Mouse (Mus musculus) G1E (cell line): ENCODE results near the gene Tesk1.

ENCODE experiments used
- CTCF ChIP-seq: IDR thresholded peaks from 2 replicates; pipeline ENCODE4 v1.5.1; 2012; ENCODE audit warnings: low read depth, low read length, inconsistent platforms, mixed read lengths
- GATA2 ChIP-seq: IDR thresholded peaks from 2 replicates; pipeline ENCODE4 v1.6.1; 2012; ENCODE audit warnings: low read depth, low read length, inconsistent platforms, borderline replicate concordance

GRCm38 (mm10) chr4:43404697-43405096 lies 37.0 kb upstream of the Tesk1 start:
- TF ChIP-seq CTCF (no peak), GATA2 (no peak)
